Mouse (Mus musculus): ENCODE data around the gene Mdc1. TPM values are rescaled to one million over a fixed set of nuclear protein-coding genes. Genes with fewer than 3 reads are reported as not detected.
A peak's percentile ranks its signal among the peaks of the same experiment; 100 is the strongest.

The Mdc1 gene
- polyA plus RNA-seq, 2 experiments from 2014 or later = 10.9 to 13.2 TPM

DNA sequence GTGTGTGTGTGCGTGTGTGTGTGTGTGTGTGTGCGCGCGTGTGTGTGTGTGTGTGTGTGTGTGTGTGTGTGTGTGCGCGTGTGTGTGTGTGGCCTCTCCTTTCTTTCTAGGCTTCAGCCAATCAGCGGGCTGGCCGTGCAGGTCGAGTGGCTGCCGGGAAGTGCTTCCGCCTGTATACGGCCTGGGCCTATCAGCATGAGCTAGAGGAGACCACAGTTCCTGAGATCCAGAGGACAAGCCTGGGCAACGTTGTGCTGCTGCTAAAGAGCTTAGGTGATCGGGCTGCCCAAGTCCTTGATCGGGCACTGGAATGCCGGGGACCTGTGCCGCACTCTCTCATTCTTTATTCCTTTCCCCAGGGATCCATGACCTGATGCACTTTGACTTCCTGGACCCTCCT, 46.4 kb downstream of the Mdc1 start:
- no peak for ATAC-seq

DNA sequence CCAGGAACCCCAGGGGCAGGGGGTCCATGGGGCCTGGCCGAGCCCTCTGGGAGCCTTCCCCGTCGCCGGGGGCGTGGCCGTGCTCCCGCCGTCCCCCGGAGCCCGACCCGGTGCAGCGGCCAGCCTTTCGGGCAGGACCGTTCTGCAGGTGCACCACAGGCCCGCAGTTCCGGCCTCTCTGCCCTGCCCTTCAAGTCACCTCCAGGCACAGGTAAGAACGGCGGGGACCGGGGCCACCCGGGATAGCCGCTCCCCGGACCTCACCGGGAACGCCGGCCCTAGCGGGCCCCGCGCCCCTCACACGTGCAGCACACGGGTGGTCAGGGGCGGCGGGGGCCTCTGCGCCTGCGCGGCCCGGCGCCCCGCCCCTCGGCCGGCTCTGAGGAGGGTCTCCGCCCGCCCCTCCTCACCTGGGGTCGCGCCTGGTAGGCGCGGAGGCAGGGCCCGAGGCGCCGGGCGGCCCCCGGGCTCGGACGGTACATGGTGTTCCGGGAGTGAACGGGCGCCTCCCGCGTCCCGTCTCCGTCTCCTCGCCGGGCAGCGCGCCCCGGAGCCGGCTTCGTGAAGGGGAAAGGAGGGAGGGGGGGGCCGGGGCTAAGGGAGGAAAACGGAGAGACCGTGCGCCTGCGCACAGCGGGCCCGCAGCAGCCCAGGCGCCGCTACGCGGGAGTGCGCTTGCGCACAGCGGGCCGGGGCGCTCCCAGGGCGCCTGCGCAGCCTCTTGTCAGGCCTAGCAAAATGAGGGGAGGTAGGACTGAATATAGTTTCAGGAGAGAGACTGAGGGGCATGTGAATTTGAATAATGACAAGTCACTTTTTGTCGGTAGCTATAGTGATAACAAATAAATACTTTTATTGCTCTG, 55.7 kb downstream of the Mdc1 start, which contains the start of gene 2310061I04Rik:
2310061I04Rik (minus strand) TSS at position 651 of the 863 bp plus-strand sequence.
- ATAC-seq = peak; percentile 84

DNA sequence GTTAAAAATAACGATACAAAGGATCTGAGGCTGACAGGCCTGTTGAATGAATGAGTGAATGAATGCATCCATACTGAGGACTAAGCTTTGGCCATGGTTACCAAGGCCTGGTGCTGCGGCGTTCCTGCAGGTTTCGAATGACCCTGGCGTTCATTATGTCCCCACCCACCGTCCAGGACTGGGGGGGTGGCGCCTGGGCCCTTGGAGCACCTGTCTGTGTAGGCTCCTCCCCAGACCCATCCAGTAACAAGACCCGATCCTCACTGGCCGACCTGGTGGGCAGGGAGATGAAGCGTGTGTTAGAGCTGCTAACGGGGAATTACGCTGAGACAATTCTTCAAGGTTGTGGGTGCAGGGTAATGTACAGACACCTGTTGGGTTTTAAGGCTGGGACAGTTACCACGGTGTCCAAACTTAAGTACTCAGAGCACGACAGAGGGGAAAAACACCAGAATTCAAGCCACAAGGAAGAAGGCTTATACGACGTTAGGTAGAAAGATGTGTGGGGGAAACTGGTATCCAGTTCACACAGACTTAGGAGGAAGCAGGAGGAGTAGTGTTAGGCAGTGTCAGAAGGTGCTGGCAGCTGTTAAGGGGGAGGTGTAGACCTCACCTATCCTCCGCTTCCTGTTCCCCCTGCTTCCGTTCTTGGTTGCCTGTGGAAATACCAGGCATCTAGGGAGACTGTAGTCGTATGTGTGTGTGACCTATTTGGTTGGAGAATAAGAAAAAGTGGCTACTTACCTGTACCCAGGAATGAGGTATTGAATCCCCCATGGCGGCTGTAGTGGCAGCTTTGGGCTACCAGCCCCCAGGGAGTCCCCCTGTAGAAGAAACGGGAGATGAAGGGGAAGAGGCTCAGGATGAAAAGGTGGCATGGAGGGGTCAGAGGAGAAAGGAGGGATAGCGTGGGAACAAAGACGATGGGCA, 56.6 kb downstream of the Mdc1 start:
- peak; percentile 24 for ATAC-seq

DNA sequence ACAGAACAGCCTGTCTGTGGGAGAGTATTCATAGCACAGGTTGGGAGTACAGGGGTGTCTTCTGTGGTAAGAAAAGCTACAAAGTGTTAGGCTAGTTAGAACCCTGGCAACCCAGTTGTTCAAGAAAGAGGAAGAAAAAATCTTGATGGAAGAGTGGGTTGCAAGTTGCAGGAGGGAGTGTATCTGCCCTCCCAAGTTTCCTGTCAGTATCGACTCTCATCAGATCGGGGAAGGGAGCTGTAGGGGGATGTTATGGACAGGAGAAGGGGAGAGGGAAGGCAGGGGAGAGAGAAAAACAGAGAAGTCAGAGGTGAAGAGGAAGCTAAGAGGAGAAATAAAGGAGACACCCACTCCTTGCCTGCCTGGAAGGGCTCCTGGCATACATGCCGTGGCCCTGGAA, 59.3 kb downstream of the Mdc1 start:
- ATAC-seq = no peak

DNA sequence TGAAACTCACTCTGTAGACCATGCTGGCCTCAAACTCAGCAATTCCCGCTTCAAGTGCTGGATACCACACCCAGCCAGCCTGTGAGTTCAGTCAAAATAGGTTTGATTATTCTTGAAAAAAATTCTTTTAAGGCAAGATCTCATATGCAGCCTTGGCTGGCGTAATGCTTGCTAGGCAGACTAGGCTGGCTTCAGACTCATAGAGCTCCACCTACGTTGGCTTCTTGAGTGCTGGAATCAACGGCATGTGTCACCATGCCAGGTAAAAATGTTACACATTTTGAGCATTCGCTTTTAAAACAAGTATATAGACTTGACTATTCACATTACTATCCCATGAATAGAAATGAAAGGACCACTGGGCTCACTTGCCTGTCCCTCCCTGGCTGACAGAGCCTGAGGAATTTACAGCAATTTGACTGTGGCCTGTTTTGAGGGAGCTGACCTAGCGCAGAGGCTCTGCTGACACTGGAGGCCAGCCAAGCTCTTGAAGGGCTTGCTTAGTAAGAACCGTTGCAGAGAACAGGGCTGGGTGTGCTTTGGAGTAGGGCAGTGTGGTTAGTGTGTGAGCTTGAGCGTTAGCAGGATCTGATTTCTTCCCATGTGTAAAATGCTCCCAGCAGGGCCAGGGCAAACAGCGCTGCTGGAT, 62.2 kb downstream of the Mdc1 start:
- ATAC-seq = no peak

DNA sequence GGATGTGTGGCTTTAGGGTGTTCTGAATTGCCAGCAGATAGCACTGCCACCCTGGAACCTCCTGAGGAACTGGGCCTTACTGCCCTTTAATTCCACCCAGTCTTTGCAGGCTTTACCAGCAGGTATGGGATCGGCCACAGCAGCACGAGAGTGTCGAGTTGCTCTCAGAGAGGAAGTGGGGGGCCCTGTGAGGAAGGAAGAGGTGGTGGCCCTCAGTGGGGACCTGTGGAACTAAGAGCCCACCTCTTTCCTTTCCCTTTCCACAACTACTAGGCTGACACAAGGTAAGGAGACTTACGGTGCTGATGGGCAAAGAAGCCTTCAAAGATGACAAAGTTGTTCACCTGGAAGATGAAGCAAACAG, 62.7 kb downstream of the Mdc1 start:
- no peak for ATAC-seq

DNA sequence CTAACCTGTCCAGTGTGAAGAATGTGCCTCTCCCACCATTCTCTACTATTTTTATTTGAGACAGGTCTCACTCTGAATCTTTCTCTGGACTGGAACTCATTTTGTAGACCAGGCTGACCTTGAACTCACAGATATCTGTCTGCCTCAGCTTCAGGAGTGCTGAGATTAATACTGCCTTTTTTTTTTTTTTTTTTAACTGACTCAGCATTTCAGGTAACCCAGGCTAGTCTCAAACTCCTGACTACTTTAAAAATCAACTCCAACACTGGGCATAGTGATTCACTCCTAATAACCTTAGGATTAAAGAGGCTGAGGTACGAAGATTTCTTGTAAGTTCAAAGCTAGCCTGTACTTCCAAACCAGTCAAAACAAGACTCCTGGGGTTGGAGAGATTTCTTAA, 64.3 kb downstream of the Mdc1 start:
- ATAC-seq = no peak

DNA sequence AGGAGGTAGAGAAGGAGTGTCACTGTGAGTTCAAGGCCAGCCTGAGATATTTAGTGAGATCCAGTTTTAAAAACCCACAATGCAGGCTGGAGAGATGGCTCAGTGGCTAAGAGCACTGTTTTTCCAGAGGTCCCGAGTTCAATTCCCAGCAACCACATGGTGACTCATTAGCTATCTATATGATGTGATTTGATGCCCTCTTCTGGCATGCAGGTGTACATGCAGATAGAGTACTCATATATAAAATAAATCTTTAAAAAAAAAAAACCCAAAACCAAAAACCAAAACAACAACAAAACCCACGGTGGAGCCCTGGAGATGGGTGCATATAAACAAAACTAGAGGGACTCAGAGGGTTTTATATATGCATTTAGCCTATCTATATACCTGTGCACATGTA, 66.3 kb downstream of the Mdc1 start:
- ATAC-seq = no peak

Other genes starting within 250 kb of the Mdc1 start
- gene Sfta2, start 240.0 kb upstream of the Mdc1 start, polyA plus RNA-seq (2017; shearing (Covaris generic)) = not detected
- gene Gm9573, start 214.9 kb upstream of the Mdc1 start, polyA plus RNA-seq (2017; shearing (Covaris generic)) = not detected
- gene Mucl3, start 197.8 kb upstream of the Mdc1 start, polyA plus RNA-seq (2017; shearing (Covaris generic)) = under 1 TPM; 0.16 to 0.46 TPM
- 10 to 100 TPM; 11.1 to 15.2 TPM for gene Vars2, start 173.9 kb upstream of the Mdc1 start, polyA plus RNA-seq (2017; shearing (Covaris generic))
- 10 to 100 TPM; 28.3 to 37.7 TPM for gene Gtf2h4, start 167.8 kb upstream of the Mdc1 start, polyA plus RNA-seq (2017; shearing (Covaris generic))
- under 1 TPM; 0.65 TPM for gene Ddr1, start 136.9 kb upstream of the Mdc1 start, polyA plus RNA-seq (2017; shearing (Covaris generic))
- gene Ier3, start 19.8 kb upstream of the Mdc1 start, polyA plus RNA-seq (2017; shearing (Covaris generic)) = 1 to 10 TPM; 1.1 to 1.9 TPM
- gene Flot1, start 18.3 kb upstream of the Mdc1 start, polyA plus RNA-seq (2017; shearing (Covaris generic)) = 10 to 100 TPM; 24.3 to 30.7 TPM
- gene Tubb5, start 3.2 kb upstream of the Mdc1 start, polyA plus RNA-seq (2017; shearing (Covaris generic)) = 100 to 1,000 TPM; 564 to 602 TPM
- gene Nrm, start 19.8 kb downstream of the Mdc1 start, polyA plus RNA-seq (2017; shearing (Covaris generic)) = 10 to 100 TPM; 35.5 to 43.5 TPM
- gene Ppp1r18, start 24.1 kb downstream of the Mdc1 start, polyA plus RNA-seq (2017; shearing (Covaris generic)) = 100 to 1,000 TPM; 222 to 223 TPM
- 10 to 100 TPM; 13.4 to 39.3 TPM for gene Dhx16, start 38.3 kb downstream of the Mdc1 start, polyA plus RNA-seq (2017; shearing (Covaris generic))
- gene 2310061I04Rik, start 55.9 kb downstream of the Mdc1 start, polyA plus RNA-seq (2017; shearing (Covaris generic)) = 10 to 100 TPM; 12.6 to 15.3 TPM
- gene Atat1, start 68.6 kb downstream of the Mdc1 start, polyA plus RNA-seq (2017; shearing (Covaris generic)) = 10 to 100 TPM; 10.3 to 16.9 TPM
- gene Mrps18b, start 74.9 kb downstream of the Mdc1 start, polyA plus RNA-seq (2017; shearing (Covaris generic)) = 10 to 100 TPM; 59.8 to 82.8 TPM
- gene Ppp1r10, start 74.9 kb downstream of the Mdc1 start, polyA plus RNA-seq (2017; shearing (Covaris generic)) = 10 to 100 TPM; 44.9 to 53.5 TPM
- 100 to 1,000 TPM; 122 to 174 TPM for gene Abcf1, start 128.2 kb downstream of the Mdc1 start, polyA plus RNA-seq (2017; shearing (Covaris generic))
- 1 to 10 TPM; 8.1 to 9.2 TPM for gene Gnl1, start 138.3 kb downstream of the Mdc1 start, polyA plus RNA-seq (2017; shearing (Covaris generic))
- gene Prr3, start 138.7 kb downstream of the Mdc1 start, polyA plus RNA-seq (2017; shearing (Covaris generic)) = 10 to 100 TPM; 16.5 to 17.6 TPM
- gene H2-T24, start 179.0 kb downstream of the Mdc1 start, polyA plus RNA-seq (2017; shearing (Covaris generic)) = 10 to 100 TPM; 31.2 to 45.1 TPM
- 1,000 to 10,000 TPM in 1 of 2 experiments, 100 to 1,000 TPM in 1; 829 to 1,151 TPM for gene H2-T23, start 191.3 kb downstream of the Mdc1 start, polyA plus RNA-seq (2017; shearing (Covaris generic))
- 100 to 1,000 TPM; 407 to 526 TPM for gene H2-T22, start 201.2 kb downstream of the Mdc1 start, polyA plus RNA-seq (2017; shearing (Covaris generic))
- under 1 TPM in 1 of 2 experiments, not detected in 1; 0.66 TPM for gene Gm6034, start 201.4 kb downstream of the Mdc1 start, polyA plus RNA-seq (2017; shearing (Covaris generic))
- gene Gm11127, start 216.9 kb downstream of the Mdc1 start, polyA plus RNA-seq (2017; shearing (Covaris generic)) = not detected

Data from CD4-positive, CD25-positive, alpha-beta regulatory T cell, adult 4 months (primary cell).